Mouse (Mus musculus) heart, adult 2 months (tissue): ENCODE results near the gene Csnk1g1. TPM values are rescaled to one million over a fixed set of nuclear protein-coding genes. Genes with fewer than 3 reads are reported as not detected.

ENCODE experiments used
- DNase-seq, 2 experiments: peaks; one replicate each; pipeline ENCODE4 v3.0.0; 2021
- H3K27ac ChIP-seq: fragments of 200-600 bp; 2 replicates; pipeline ENCODE4 v1.8.1; 2022
- H3K27me3 ChIP-seq: fragments of 200-500 bp; 2 replicates; pipeline ENCODE4 v1.6.1; 2012; ENCODE audit warnings: mild to moderate bottlenecking, low read length, inconsistent platforms, mixed read lengths; ENCODE audit not compliant: control insufficient read depth, insufficient read depth
- H3K36me3 ChIP-seq: fragments of 200-500 bp; 2 replicates; pipeline ENCODE4 v1.6.1; 2012; ENCODE audit warnings: low read length, inconsistent platforms; ENCODE audit not compliant: control insufficient read depth, insufficient read depth
- H3K4me1 ChIP-seq: fragments of 200-500 bp; 2 replicates; pipeline ENCODE4 v1.6.1; 2011; ENCODE audit warnings: low read length; ENCODE audit not compliant: control insufficient read depth, insufficient read depth
- H3K4me3 ChIP-seq: fragments of 200-600 bp; 2 replicates; pipeline ENCODE4 v1.8.1; 2022
- H3K79me2 ChIP-seq: fragments of 200-500 bp; replicated peaks from 2 replicates; pipeline ENCODE4 v1.6.1; 2012; ENCODE audit warnings: mild to moderate bottlenecking, inconsistent platforms, low read length, moderate library complexity, mixed read lengths; ENCODE audit not compliant: control insufficient read depth, insufficient read depth
- H3K9ac ChIP-seq: fragments of 200-500 bp; 2 replicates; pipeline ENCODE4 v1.6.1; 2012; ENCODE audit warnings: low read depth, mild to moderate bottlenecking, control low read depth, inconsistent platforms, low read length, mixed read lengths
- CTCF ChIP-seq: fragments of 200-600 bp; IDR thresholded peaks from 2 replicates; pipeline ENCODE4 v1.8.1; 2022; ENCODE audit warnings: antibody characterized with exemption, mild to moderate bottlenecking, moderate library complexity
- EP300 ChIP-seq: fragments of 200-500 bp; IDR thresholded peaks from 2 replicates; pipeline ENCODE4 v1.6.1; 2011; ENCODE audit warnings: low read depth, low read length, control low read depth; ENCODE audit not compliant: insufficient read depth
- POLR2A ChIP-seq: fragments of 200-500 bp; IDR thresholded peaks from 2 replicates; pipeline ENCODE4 v1.6.1; 2011; ENCODE audit warnings: mild to moderate bottlenecking, low read depth, low read length, control low read depth; ENCODE audit not compliant: insufficient read depth
- WGBS: fragments of 180-500 bp; shearing (Covaris S2); methylation state at CpG from one replicate; pipeline ENCODE4 v1.1.7; 2018; 5-methylcytosine and 5-hydroxymethylcytosine counted together
- intact Hi-C: fragments of 180-260 bp; cut with DNase I; formaldehyde crosslinking; loops from one replicate; pipeline ENCODE4 v1.15.1; 2025
- polyA plus RNA-seq: library from polyadenylated mRNA; depleted of rRNA; stranded (reverse); fragments of >200 nt; gene quantifications from 2 replicates; pipeline ENCODE4 v1.2.3, GENCODE M21; 2012
- total RNA-seq, 2 experiments: library from RNA; stranded (reverse); gene quantifications; 2 replicates each; pipeline ENCODE4 v1.2.3; 2021

Gene Csnk1g1
- total and polyA plus RNA-seq, 3 experiments, result 3.6 to 10.8 (median 8.8) TPM

GRCm38 (mm10) chr9:65896977-65897376, 11.7 kb upstream of the Csnk1g1 start:
- TF ChIP-seq EP300 (no peak), POLR2A (no peak), CTCF (no peak)
- WGBS, result 95% methylated on average over 2 of the region's 2 CpGs
- no peak overlapping the region for H3K9ac ChIP-seq
- H3K4me1 ChIP-seq, result no peaks in the 10 kb centered on the region
- no peaks in the 10 kb centered on the region for H3K36me3 ChIP-seq
- intact Hi-C loops, result no loop called here
- no peak overlapping the region for H3K27ac ChIP-seq
- no peak overlapping the region for H3K4me3 ChIP-seq
- no peaks in the 10 kb centered on the region for H3K27me3 ChIP-seq
- DNase-seq, result no peak
- no peaks in the 10 kb centered on the region for H3K79me2 ChIP-seq

DNA sequence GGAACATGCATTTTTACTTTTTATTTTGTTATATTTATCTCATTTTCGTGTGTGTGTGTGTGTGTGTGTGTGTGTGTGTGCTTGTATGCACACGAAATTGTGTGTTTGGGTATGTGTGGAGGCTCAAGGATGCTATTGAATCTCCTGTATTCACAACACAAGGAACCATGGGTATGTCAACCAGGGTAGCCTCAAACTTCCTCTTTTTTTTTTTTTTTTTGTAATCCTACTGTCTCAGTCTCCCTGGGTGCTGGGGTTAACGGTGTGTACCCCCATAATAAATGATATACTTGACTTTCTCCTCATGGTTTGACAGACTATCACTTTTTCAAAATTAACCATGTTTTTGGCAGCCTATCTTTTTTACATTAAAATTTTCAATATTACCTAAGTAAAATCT, 5.8 kb upstream of the Csnk1g1 start:
- WGBS, result 88% methylated on average over 3 of the region's 3 CpGs
- no peak for DNase-seq
- H3K36me3 ChIP-seq, result peaks cover under 1% of the 10 kb centered on the region; the same call in 1 of the 2 replicates
- peaks cover under 1% of the 10 kb centered on the region for H3K4me1 ChIP-seq
- H3K9ac ChIP-seq, result no peak overlapping the region
- intact Hi-C loops, result no loop called here
- no peak overlapping the region for H3K4me3 ChIP-seq
- H3K27ac ChIP-seq, result no peak overlapping the region
- TF ChIP-seq EP300 (no peak), CTCF (no peak), POLR2A (no peak)
- H3K79me2 ChIP-seq, result no peaks in the 10 kb centered on the region
- H3K27me3 ChIP-seq, result no peaks in the 10 kb centered on the region

DNA sequence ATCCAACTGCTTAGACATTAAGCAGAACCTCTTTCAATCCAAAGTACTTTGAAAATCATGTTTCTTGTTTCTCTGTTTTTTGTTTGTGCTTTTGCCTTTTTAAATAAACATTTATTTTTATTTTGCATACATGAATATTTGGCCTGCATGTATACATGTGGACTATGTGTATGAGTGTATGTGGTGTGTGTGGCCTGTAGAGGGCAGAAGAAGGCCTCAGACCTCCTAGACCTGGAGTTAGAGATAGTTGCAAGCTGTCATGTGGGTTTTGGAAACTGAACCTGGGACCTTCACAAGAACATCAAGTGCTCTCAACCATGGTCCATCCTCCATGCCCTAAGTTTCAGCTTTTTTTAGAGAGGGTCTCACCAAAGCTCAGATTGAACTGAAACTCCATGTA, 5.3 kb upstream of the Csnk1g1 start:
- H3K36me3 ChIP-seq, result peaks cover 2% of the 10 kb centered on the region; the same call in 1 of the 2 replicates
- intact Hi-C loops, result no loop called here

DNA sequence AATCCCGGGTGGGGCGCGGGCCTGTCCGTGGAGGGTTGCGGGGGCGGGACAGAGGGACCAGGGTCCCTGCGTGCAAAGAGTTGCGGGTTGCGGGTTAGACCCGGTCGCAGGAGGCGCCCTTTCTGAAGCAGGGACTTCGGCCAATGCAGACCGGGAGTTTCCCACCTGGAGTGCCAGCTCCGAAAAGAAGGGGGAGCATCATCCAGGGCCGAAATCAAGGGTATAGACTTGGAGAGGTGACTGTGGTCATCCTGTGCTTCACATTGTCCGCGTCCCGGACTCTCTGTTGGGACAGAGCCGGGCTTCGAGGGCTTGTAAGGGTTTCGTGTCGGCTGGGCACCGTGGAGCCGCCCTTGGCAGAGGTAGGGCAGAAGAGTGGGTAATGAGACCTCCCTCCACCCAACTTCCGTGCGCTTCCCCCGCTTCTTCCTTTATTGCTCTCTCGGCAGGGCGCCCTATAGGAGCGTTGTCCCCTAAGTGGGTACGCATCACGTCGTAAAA, 627 bp downstream of the Csnk1g1 start:
- peak; percentile 36 for TF ChIP-seq CTCF
- no peak for TF ChIP-seq EP300
- Histone ChIP-seq H3K4me3 (peak overlapping the region; percentile 83), H3K79me2 (peaks cover 2% of the 10 kb centered on the region; the same call in 1 of the 2 replicates), H3K27ac (peak overlapping the region; percentile 80), H3K4me1 (peaks cover 2% of the 10 kb centered on the region), H3K36me3 (peaks cover 2% of the 10 kb centered on the region; the same call in 1 of the 2 replicates), H3K9ac (peak overlapping the region; percentile 81), H3K27me3 (no peaks in the 10 kb centered on the region)
- intact Hi-C loops, result loop anchor here (2.0 to 5.0 kb wide), 3 partner anchors 25 to 153 kb away; partner anchors contain the start of gene Ppib
- WGBS, result under 1% methylated on average over 32 of the region's 34 CpGs
- DNase-seq, result no peak

More for the DNA sequence above, 5.3 kb upstream of the Csnk1g1 start:
- Histone ChIP-seq H3K79me2 (no peaks in the 10 kb centered on the region), H3K4me1 (peaks cover 2% of the 10 kb centered on the region), H3K27ac (no peak overlapping the region), H3K27me3 (no peaks in the 10 kb centered on the region), H3K9ac (no peak overlapping the region), H3K4me3 (no peak overlapping the region)
- TF ChIP-seq POLR2A (no peak), EP300 (no peak), CTCF (peak; percentile 46)
- DNase-seq, result no peak

GRCm38 (mm10) chr9:65909837-65910236, 1.1 kb downstream of the Csnk1g1 start:
- WGBS, result 2% methylated on average over 4 of the region's 4 CpGs
- TF ChIP-seq CTCF (no peak), POLR2A (no peak), EP300 (no peak)
- Histone ChIP-seq H3K9ac (peak overlapping the region; percentile 81), H3K4me1 (peaks cover 2% of the 10 kb centered on the region), H3K79me2 (peaks cover 2% of the 10 kb centered on the region; the same call in 1 of the 2 replicates), H3K4me3 (peak overlapping the region; percentile 83), H3K27me3 (no peaks in the 10 kb centered on the region), H3K36me3 (peaks cover 2% of the 10 kb centered on the region; the same call in 1 of the 2 replicates), H3K27ac (peak overlapping the region; percentile 80)
- no peak for DNase-seq
- intact Hi-C loops, result loop anchor here (2.0 to 5.0 kb wide), 3 partner anchors 25 to 152 kb away; partner anchors contain the start of gene Ppib

- no peak for TF ChIP-seq CTCF
- TF ChIP-seq EP300, result no peak
- no peak for TF ChIP-seq POLR2A
- Histone ChIP-seq H3K36me3 (no peaks in the 10 kb centered on the region), H3K27me3 (no peaks in the 10 kb centered on the region), H3K4me3 (no peak overlapping the region), H3K4me1 (peaks cover 2% of the 10 kb centered on the region; the same call in 1 of the 2 replicates), H3K27ac (no peak overlapping the region), H3K9ac (no peak overlapping the region), H3K79me2 (peaks cover 2% of the 10 kb centered on the region; the same call in 1 of the 2 replicates)
- intact Hi-C loops, result no loop called here
- DNase-seq, result no peak
- WGBS, result 41% methylated on average over 2 of the region's 2 CpGs
These were observed 5.3 kb downstream of the Csnk1g1 start for GRCm38 (mm10) chr9:65913976-65914375.
